Mouse (Mus musculus) large intestine, adult 2 months (tissue): Measurements from ENCODE around the gene Rhoj. TPM values are rescaled to one million over a fixed set of nuclear protein-coding genes. Genes with fewer than 3 reads are reported as not detected.

Source experiments
- DNase-seq: peaks from one replicate; pipeline ENCODE4 v3.0.0-alpha.2; 2012; ENCODE audit warnings: low read depth, low spot score
- WGBS: fragments of 180-500 bp; shearing (Covaris S2); methylation state at CpG from one replicate; pipeline ENCODE4 v1.1.7; 2018; 5-methylcytosine and 5-hydroxymethylcytosine counted together
- polyA plus RNA-seq: library from polyadenylated mRNA; depleted of rRNA; stranded (reverse); fragments of >200 nt; gene quantifications from 2 replicates; pipeline ENCODE4 v1.2.3, GENCODE M21; 2012; rRNA removed

Gene Rhoj
- 18.0 and 21.0 TPM in 2 replicates for polyA plus RNA-seq

GRCm38 (mm10) chr12:75307961-75308951, at the start of gene Rhoj:
Gene Rhoj, plus strand, starts transcription at chr12:75308322.
- no peak for DNase-seq
- WGBS: 2% methylated on average over 34 of the region's 34 CpGs

GRCm38 (mm10) chr12:75271726-75272125, 36.4 kb upstream of the Rhoj start:
- DNase-seq: no peak
- 19% methylated on average over 4 of the region's 4 CpGs for WGBS

GRCm38 (mm10) chr12:75275730-75276129, 32.4 kb upstream of the Rhoj start:
- DNase-seq: no peak
- 65% methylated on average over 2 of the region's 2 CpGs for WGBS

- DNase-seq: no peak
- WGBS: 82% methylated on average over 2 of the region's 2 CpGs
Observed at GRCm38 (mm10) chr12:75277425-75277824, 30.7 kb upstream of the Rhoj start.

GRCm38 (mm10) chr12:75280502-75280901, 27.6 kb upstream of the Rhoj start:
- no peak for DNase-seq
- 69% methylated on average over 7 of the region's 7 CpGs for WGBS

- no peak for DNase-seq
- WGBS: 20% methylated on average over 2 of the region's 2 CpGs
Observed at GRCm38 (mm10) chr12:75283226-75283625, 24.9 kb upstream of the Rhoj start.

GRCm38 (mm10) chr12:75286166-75286565, 22.0 kb upstream of the Rhoj start:
- WGBS: 74% methylated on average over 3 of the region's 3 CpGs

GRCm38 (mm10) chr12:75290524-75290923, 17.6 kb upstream of the Rhoj start:
- DNase-seq: no peak
- WGBS: 47% methylated on average over 2 of the region's 2 CpGs

More at GRCm38 (mm10) chr12:75286166-75286565, 22.0 kb upstream of the Rhoj start:
- no peak for DNase-seq

GRCm38 (mm10) chr12:75291556-75291955, 16.6 kb upstream of the Rhoj start:
- no peak for DNase-seq
- 92% methylated on average over 5 of the region's 5 CpGs for WGBS

- WGBS: 84% methylated on average over 6 of the region's 6 CpGs
- DNase-seq: no peak
Observed at GRCm38 (mm10) chr12:75292939-75293338, 15.2 kb upstream of the Rhoj start.

- WGBS: 68% methylated on average over 1 of the region's 1 CpGs
- DNase-seq: no peak
Observed at GRCm38 (mm10) chr12:75299865-75300264, 8.3 kb upstream of the Rhoj start.

- DNase-seq: no peak
- 72% methylated on average over 6 of the region's 6 CpGs for WGBS
Observed at GRCm38 (mm10) chr12:75304132-75304531, 4.0 kb upstream of the Rhoj start.

- 42% methylated on average over 6 of the region's 6 CpGs for WGBS
- DNase-seq: no peak
Observed at GRCm38 (mm10) chr12:75309756-75310155, 1.6 kb downstream of the Rhoj start.

- no peak for DNase-seq
- 66% methylated on average over 12 of the region's 12 CpGs for WGBS
Observed at GRCm38 (mm10) chr12:75310766-75311165, 2.6 kb downstream of the Rhoj start.

- 69% methylated on average over 8 of the region's 8 CpGs for WGBS
Observed at GRCm38 (mm10) chr12:75311879-75312278, 3.8 kb downstream of the Rhoj start.

GRCm38 (mm10) chr12:75313992-75314391, 5.9 kb downstream of the Rhoj start:
- DNase-seq: no peak
- 79% methylated on average over 3 of the region's 3 CpGs for WGBS

More at GRCm38 (mm10) chr12:75311879-75312278, 3.8 kb downstream of the Rhoj start:
- no peak for DNase-seq

- no peak for DNase-seq
- 83% methylated on average over 3 of the region's 3 CpGs for WGBS
Observed at GRCm38 (mm10) chr12:75315851-75316250, 7.7 kb downstream of the Rhoj start.

GRCm38 (mm10) chr12:75320441-75320925, 12.4 kb downstream of the Rhoj start:
- DNase-seq: no peak
- WGBS: 31% methylated on average over 12 of the region's 12 CpGs

- DNase-seq: no peak
- 80% methylated on average over 4 of the region's 4 CpGs for WGBS
Observed at GRCm38 (mm10) chr12:75321189-75321588, 13.1 kb downstream of the Rhoj start.

- WGBS: 84% methylated on average over 2 of the region's 2 CpGs
- DNase-seq: no peak
Observed at GRCm38 (mm10) chr12:75329188-75329587, 21.1 kb downstream of the Rhoj start.

GRCm38 (mm10) chr12:75339894-75340293, 31.8 kb downstream of the Rhoj start:
- 81% methylated on average over 3 of the region's 3 CpGs for WGBS
- DNase-seq: no peak
